In the genomic region with DNA sequence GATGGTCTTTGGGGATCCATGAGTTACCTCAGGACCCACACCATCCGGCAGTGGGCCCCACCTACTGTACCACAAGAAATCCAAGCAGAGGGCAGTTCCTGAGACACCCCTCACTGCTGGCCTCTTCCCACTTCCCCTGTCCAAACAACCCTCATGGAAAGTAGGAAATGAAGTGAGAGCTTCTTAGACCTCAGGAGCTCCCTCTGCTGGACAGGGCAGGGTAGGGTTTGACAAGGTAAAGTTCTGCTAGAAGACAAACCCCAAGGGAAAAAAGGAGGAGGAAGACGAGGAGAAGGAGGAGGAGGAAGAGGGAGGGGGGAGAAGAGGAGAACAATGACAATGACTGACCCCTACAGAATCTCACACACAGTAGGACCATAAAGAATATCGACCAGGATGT, we compare ENCODE assay signal across 10 mouse cellular contexts. TPM values are rescaled to one million over a fixed set of nuclear protein-coding genes. Genes with fewer than 3 reads are reported as not detected.
DNase-seq lines count a peak whose midpoint lies in the region; ATAC-seq lines count a peak whose summit lies in the region.
"Had no signal": no experiment of that assay in that cellular context is flagged by ENCODE, and none has a peak within 500 bp of the region (broad histone marks: within the 10 kb centered on the region; RNA-seq: fewer than 3 reads in every experiment).

No protein-coding gene starts in this region.

- WGBS in liver, embryonic 11.5 days: 50% methylated on average over 3 of the region's 3 CpGs
- 71% methylated on average over 3 of the region's 3 CpGs for WGBS in intestine, embryonic 15.5 days
- 56% methylated on average over 3 of the region's 3 CpGs for WGBS in forebrain, embryonic 15.5 days

- no peak overlapping the region for H3K27ac ChIP-seq in liver, embryonic 11.5 days (ENCODE audit: low read depth, low read length)
- H3K27ac ChIP-seq in intestine, embryonic 15.5 days: peak overlapping the region; percentile 58; the same call in 1 of the 2 replicates
- H3K27ac ChIP-seq in forebrain, embryonic 15.5 days (replicated peaks): no peak overlapping the region

- ATAC-seq in liver, embryonic 11.5 days (replicated peaks; ENCODE audit: low FRiP score): no peak
- no peak for ATAC-seq in intestine, embryonic 15.5 days
- ATAC-seq in monocyte, adult 5-6 weeks (replicated peaks; ENCODE audit: insufficient number of reproducible peaks, low FRiP score, low TSS enrichment, poor library complexity, severe bottlenecking): 0 out of 2 replicates have a peak, but pooled peaks have one; percentile 14
- ATAC-seq in forebrain, embryonic 15.5 days (replicated peaks): no peak

- peak; percentile 9 for DNase-seq in cerebellum, adult 8-10 months
- DNase-seq in cerebellum, adult 9-11 months: no peak
- DNase-seq in liver: peak; percentile 63
- no peak for DNase-seq in liver, embryonic 11.5 days (ENCODE audit: low spot score)
- DNase-seq in adrenal gland, postnatal 10 days: peak; percentile 64

- H3K9me3 ChIP-seq in liver, embryonic 11.5 days (ENCODE audit: control insufficient read depth, low read length): no peaks in the 10 kb centered on the region
- no peaks in the 10 kb centered on the region for H3K9me3 ChIP-seq in intestine, embryonic 15.5 days
- no peaks in the 10 kb centered on the region for H3K9me3 ChIP-seq in forebrain, embryonic 15.5 days

- H3K4me2 ChIP-seq in liver, embryonic 11.5 days: no peak overlapping the region
- H3K4me2 ChIP-seq in intestine, embryonic 15.5 days (replicated peaks): no peak overlapping the region
- no peak overlapping the region for H3K4me2 ChIP-seq in forebrain, embryonic 15.5 days (replicated peaks)

- no peak overlapping the region for H3K4me3 ChIP-seq in liver, embryonic 11.5 days (ENCODE audit: low read depth, low read length)
- no peak overlapping the region for H3K4me3 ChIP-seq in intestine, embryonic 15.5 days (replicated peaks)
- no peak overlapping the region for H3K4me3 ChIP-seq in forebrain, embryonic 15.5 days
- H3K4me3 ChIP-seq: myocyte had no signal

- no peaks in the 10 kb centered on the region for H3K36me3 ChIP-seq in liver, embryonic 11.5 days (ENCODE audit: control insufficient read depth, insufficient read depth, low read length)
- H3K36me3 ChIP-seq in intestine, embryonic 15.5 days: no peaks in the 10 kb centered on the region
- no peaks in the 10 kb centered on the region for H3K36me3 ChIP-seq in forebrain, embryonic 15.5 days

- H3K9ac ChIP-seq in liver, embryonic 11.5 days (ENCODE audit: low read depth, low read length): no peak overlapping the region
- H3K9ac ChIP-seq in intestine, embryonic 15.5 days: no peak overlapping the region
- H3K9ac ChIP-seq in forebrain, embryonic 15.5 days (replicated peaks): no peak overlapping the region

- H3K4me1 ChIP-seq in liver, embryonic 11.5 days (replicated peaks; ENCODE audit: control insufficient read depth, insufficient read depth, low read length): no peaks in the 10 kb centered on the region
- H3K4me1 ChIP-seq in intestine, embryonic 15.5 days (replicated peaks): peaks cover 10% of the 10 kb centered on the region
- no peaks in the 10 kb centered on the region for H3K4me1 ChIP-seq in forebrain, embryonic 15.5 days

- H3K27me3 ChIP-seq in liver, embryonic 11.5 days (replicated peaks; ENCODE audit: control insufficient read depth, insufficient read depth, low read length): no peaks in the 10 kb centered on the region; the same call in 1 of the 2 replicates
- no peaks in the 10 kb centered on the region for H3K27me3 ChIP-seq in intestine, embryonic 15.5 days (replicated peaks)
- H3K27me3 ChIP-seq in forebrain, embryonic 15.5 days: no peaks in the 10 kb centered on the region

RNA-seq across cellular contexts. Expression of a gene that starts 46.4 kb away (rescaled TPM):
- not detected in 2 replicates for polyA plus RNA-seq in liver, embryonic 11.5 days (2014; fragmentation: Nextera tagmentation; extraction: Ambion mirVana)
- not detected for total RNA-seq in adrenal gland, postnatal 10 days (2021)
- polyA plus RNA-seq in intestine, embryonic 15.5 days (2015; fragmentation: Nextera tagmentation; extraction: Ambion mirVana): not detected in 2 replicates
- 1.7 to 4.1 TPM in 2 of 3 replicates, not detected in the other for total RNA-seq in monocyte, adult 5-6 weeks (2017)
- 18.7 and 20.4 TPM in 2 replicates for polyA plus RNA-seq in forebrain, embryonic 15.5 days (2015; fragmentation: Nextera tagmentation; extraction: Ambion mirVana)
- polyA plus RNA-seq: heart, embryonic 14.5 days; myocyte had no signal

Comparison
In these comparisons a context has a peak if more than half of its experiments do, and no peak if none do; other contexts are left out.
1. DNase-seq: peak in cerebellum, adult 8-10 months (single experiment), liver (single experiment) and adrenal gland, postnatal 10 days (single experiment); none in cerebellum, adult 9-11 months (single experiment) and liver, embryonic 11.5 days (single experiment).
2. RNA of a gene that starts 46.4 kb away (polyA plus RNA-seq): 18.7 to 20.4 TPM in forebrain, embryonic 15.5 days; not detected in intestine, embryonic 15.5 days and not detected in liver, embryonic 11.5 days; every median in the first group is over 10 times any median in the second.